ENCODE assay signal across 1 mouse cellular context in the genomic region with DNA sequence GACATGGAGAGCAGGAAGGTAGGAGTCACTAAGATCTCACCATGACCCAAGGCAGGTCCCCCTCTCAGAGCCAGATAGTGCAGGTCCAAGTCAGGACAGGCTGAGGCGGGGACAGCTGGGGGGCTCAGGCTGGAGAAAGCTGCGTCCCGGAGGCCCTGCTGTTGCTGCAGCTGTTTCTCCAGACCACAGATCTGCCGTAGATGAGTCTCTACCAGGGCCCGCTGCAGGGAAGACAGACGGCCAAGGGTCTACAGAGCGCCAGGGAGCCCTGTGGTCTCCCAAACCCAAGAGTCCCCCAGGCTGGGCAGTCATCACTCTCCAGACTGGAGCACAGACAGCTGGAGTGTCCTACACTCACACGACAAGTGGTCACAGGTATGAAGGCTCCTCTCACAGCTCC.
A peak's percentile ranks its signal among the peaks of the same experiment; 100 is the strongest.
TF ChIP-seq lines count a peak whose summit lies in the region.

No protein-coding gene starts in this region.

TF ChIP-seq in myocyte, 11 proteins besides CTCF, POLR2A, EP300 and RAD21:
- no peak for TF ChIP-seq TCF3 (IDR thresholded peaks at IDR 0.05; ENCODE audit: insufficient read length, low read depth)
- TF ChIP-seq MYOG (IDR thresholded peaks at IDR 0.05; ENCODE audit: control insufficient read depth in 1 of 3, insufficient read depth in 1 of 3, insufficient read length in 2 of 3, low read depth in 2 of 3) = peak in 2 of 3 experiments; percentile 77 to 79
- no peak for TF ChIP-seq SRF (IDR thresholded peaks at IDR 0.05; ENCODE audit: control insufficient read depth, insufficient read length, low read depth)
- TF ChIP-seq MYOD1 (IDR thresholded peaks at IDR 0.05; ENCODE audit: control insufficient read depth in 1 of 3, insufficient read length in 2 of 3, low read depth in 2 of 3) = peak in 2 of 3 experiments; percentile 39 to 66
- TF ChIP-seq E2F4 (IDR thresholded peaks at IDR 0.05; ENCODE audit: insufficient read depth) = no peak
- TF ChIP-seq TCF12 (IDR thresholded peaks at IDR 0.05; ENCODE audit: insufficient read depth, poor library complexity, severe bottlenecking) = no peak
